Mouse (Mus musculus) v-Abl transformed pro-B cells (cell line): ENCODE data around the gene Gm7903.
"Not testable (repeated sequence)": the region's sequence is repeated elsewhere in the genome, so short reads cannot be mapped to it uniquely, and the experiment has no call there.

Source experiments
- in situ Hi-C, 2 experiments: fragments of 400-800 bp; cut with MboI; formaldehyde crosslinking; loops; one replicate each; pipeline ENCODE4 v1.15.1; 2025; ENCODE audit not compliant: unreplicated experiment in 2 of 2

Gm7903 gene

GRCm38 (mm10) chrX:135433535-135433934 lies at the start of gene Gm7903:
TSS of gene Gm7903 (plus strand) at chrX:135433835.
- in situ Hi-C loops = not testable (repeated sequence)

GRCm38 (mm10) chrX:135403578-135403977 lies 30.1 kb upstream of the Gm7903 start:
- in situ Hi-C loops = not testable (repeated sequence)

- in situ Hi-C loops = not testable (repeated sequence)
These were observed 12.4 kb upstream of the Gm7903 start for GRCm38 (mm10) chrX:135421203-135421602.

- in situ Hi-C loops = not testable (repeated sequence)
These were observed 11.8 kb upstream of the Gm7903 start for GRCm38 (mm10) chrX:135421824-135422223.

- in situ Hi-C loops = not testable (repeated sequence)
These were observed 11.2 kb upstream of the Gm7903 start for GRCm38 (mm10) chrX:135422473-135422872.

GRCm38 (mm10) chrX:135464160-135464559 lies 30.5 kb downstream of the Gm7903 start:
- in situ Hi-C loops = not testable (repeated sequence)

- in situ Hi-C loops = not testable (repeated sequence)
These were observed 48.3 kb downstream of the Gm7903 start for GRCm38 (mm10) chrX:135481902-135482301.

GRCm38 (mm10) chrX:135483183-135483582 lies 49.5 kb downstream of the Gm7903 start:
- in situ Hi-C loops = not testable (repeated sequence)
